Mouse (Mus musculus): ENCODE results near the gene Serbp1.

GRCm38 (mm10) chr6:67281614-67282197, 43.7 kb downstream of the Serbp1 start:
- TF ChIP-seq CTCF (IDR thresholded peaks at IDR 0.05; ENCODE audit: low read depth, low read length) (no peak), POLR2A (IDR thresholded peaks at IDR 0.05; ENCODE audit: borderline replicate concordance, low read depth, low read length) (no peak)

Data from bone marrow macrophage, adult 2 months (primary cell).